Mouse (Mus musculus): ENCODE results near the gene Tbxa2r.
A peak's percentile ranks its signal among the peaks of the same experiment; 100 is the strongest.

Tbxa2r gene

DNA sequence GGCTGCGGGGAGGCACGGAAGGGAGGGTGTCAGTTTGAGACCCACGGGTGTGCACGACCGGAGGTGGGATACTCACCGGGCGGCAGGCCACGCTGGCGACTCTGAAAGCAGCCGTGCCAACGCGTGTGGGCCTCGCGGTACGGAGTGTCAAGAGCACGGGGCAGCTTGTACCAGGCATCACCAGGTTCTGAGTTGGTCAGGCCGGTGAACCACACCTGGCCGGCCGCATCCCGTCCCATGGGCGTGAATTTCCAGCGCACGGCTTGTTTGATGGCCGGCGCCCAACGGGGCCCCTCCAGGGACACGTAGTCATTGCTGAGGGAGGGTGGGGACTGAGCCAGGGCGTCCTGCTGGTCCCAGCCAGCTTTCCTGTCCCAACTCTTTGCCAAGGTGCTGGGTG is 36.1 kb downstream of the Tbxa2r start:
- no peak for DNase-seq (ENCODE audit: low spot score in 2 of 2)

DNA sequence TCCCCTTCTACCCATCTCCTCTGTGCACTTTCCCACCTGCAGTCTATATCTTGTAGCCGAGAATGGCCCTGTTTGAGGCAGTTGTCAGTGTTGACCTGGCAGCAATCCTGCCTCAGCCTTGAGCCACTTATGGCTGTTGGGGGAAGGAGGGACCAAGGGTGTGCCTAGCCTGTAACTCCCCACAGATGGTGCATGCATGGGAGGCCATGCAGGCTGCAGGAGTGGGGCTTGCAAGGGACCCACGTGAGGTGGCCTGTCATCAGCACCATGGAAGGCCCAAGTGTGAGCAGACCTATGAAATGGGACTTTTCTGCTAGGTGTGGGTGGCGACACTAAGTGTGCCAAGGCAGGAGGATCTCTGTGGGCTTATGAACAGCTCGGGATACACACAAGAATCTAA is 36.5 kb downstream of the Tbxa2r start:
- no peak for DNase-seq (ENCODE audit: low spot score in 2 of 2)

DNA sequence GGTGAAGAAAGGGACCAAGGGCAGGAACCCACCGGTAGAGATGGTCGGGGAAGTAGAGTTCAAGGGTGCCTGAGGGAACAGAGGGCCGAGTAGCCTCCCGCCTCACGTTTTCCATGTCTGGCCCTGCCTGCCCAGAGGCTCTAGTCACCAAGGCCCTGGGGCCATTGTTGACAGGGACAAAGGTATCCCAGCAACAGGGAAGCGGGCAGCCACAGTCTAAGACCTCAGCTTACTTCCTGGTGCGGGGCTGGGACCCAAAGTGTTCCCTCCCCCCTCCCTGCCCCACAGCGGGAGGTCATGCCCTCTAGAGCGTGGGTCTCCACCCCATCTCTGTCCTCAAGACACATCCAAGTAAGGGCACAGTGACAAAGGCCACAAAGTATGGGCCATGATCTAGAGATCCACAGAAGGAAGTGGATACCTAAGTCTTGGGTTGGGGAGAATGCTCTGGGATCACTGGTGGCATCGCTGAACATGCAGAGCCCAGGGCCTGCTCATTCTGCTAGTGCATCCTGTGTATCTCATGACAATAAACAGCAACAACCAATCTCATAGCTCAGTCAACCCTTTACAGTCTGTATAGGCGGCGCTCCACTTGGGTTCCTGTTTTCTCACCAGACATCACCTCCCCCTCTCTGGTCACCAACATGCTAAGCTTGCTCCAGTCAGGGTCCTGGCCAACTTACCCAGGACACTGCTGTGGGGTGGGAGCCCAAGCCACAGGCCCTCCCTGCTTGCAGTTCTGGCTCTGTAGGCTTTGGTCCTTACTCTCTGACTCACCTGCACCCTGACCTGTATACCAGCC is 37.3 kb downstream of the Tbxa2r start, which contains the start of gene 4930404N11Rik:
Gene 4930404N11Rik (minus strand): TSS at position 145 of the 805 bp plus-strand sequence.
- no peak for DNase-seq (ENCODE audit: low spot score in 2 of 2)

DNA sequence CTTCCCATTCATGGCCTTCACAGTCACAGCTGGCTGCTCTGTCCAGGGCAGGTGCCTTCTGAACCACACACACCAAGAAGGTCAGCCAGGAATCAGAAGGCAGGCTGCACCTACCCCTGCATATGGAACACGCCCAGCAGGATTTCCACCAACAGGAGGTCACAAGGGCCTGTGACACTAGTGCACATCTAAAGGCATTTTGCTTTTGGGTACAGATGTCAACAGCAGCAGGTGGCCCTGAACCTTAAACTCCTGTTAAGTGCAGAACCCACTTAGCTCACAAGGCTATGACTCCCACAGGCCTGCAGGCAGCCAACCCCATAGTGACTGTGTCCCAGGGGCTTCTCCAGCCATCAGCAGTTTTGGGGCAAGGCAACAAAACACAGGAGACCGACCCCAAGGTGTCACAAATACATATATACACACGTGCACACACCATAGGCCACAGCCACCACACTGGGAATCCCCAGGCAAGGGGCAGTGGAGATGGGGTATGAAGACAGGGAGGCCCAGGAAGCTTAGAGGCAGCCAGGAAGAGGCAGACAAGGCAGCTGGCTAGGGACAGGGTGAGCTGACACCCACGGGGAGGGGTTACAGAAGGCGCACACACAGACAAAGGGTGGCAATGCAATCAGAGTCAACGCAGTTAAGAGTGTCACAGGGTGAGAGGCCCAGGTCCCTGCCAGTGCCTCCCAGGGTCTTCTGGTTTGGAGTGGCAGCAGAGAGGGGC is 38.1 kb downstream of the Tbxa2r start:
- DNase-seq (ENCODE audit: low spot score in 2 of 2) = no peak

DNA sequence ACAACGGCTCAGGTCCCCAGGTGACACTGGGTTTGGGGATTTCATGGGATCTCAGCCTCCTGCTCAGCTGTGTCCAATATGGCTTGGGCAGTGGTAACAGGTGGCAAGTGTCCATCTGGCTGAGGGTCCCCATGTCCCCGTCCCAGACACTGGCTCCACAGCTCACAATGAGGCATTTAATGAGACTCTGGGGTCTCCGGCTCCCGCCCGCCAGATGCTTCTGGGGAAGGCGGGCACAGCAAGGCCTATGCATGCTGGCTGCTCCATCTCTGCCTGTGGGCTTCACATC is 38.6 kb downstream of the Tbxa2r start:
- DNase-seq (ENCODE audit: low spot score in 2 of 2) = no peak

DNA sequence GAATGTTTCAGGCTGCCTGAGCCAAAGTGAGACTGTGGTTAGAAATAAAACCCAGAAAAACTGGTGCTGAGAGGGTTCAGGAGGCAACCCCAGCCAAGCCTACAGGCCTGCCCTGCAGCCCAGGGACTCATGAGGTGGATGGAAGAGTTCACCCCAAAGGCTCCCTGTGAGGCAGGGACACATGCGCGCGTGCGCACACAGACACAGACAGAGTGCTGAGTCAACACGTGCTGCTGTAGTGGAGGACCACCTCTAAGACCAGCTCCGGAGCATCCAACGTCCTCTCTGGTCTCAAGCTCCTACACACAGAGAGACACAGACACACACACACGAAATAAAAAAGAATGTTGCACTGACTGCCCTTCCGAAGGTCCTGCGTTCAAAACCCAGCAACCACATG is 46.8 kb downstream of the Tbxa2r start:
- DNase-seq (ENCODE audit: low spot score in 2 of 2) = no peak

DNA sequence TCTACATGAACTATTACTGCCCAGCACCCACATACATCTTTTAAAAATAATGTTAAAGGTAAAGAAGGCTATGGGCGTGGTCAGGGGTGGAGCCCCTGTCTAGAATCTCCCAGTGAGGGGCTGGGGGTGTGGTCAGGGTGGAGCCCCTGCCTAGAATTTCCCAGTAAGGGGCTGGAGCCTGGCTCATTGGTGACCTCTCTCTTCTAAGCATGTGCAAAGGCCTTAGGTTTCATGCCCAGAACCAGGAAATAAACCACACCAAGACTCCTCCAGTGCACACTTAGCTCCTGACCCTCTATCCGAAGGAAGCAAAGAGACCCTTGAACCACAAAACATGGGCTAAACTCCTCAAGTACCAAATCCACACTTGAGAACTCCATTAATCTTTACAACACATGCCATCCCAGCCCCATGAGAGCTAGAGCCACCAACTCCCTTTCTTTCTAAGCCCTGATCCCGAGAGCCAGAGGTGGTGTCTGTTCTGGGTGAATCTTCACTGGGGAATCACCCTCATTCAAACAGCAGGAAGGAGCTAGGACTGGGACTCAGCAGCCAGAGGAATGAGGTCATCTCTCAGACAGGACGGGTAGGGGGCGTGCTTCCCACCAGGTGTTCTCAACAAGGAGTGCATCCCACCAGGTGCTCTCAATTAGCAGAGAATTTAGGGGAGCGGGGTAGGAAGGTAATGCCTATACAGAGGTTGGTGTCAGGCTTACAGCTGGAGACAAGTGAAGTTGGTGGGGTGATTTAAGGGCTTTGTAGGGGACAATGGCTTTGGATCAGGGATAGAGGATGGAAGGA is 48.2 kb downstream of the Tbxa2r start:
- DNase-seq (ENCODE audit: low spot score in 2 of 2) = no peak

DNA sequence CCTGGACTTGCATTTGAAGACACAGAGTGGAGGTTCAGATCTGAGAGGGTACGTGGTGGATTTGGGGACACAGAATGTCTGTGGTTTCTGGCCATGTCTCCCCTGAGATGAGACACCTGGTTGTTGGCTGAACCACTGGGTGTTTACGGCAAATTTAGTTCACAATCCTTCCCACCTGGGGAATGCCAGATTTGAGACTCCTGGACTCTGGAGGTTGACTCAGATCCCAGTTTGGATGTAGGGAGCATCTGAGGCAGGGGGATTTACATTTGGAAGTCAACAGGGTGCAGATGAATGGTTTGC is 48.8 kb downstream of the Tbxa2r start:
- no peak for DNase-seq (ENCODE audit: low spot score in 2 of 2)

DNA sequence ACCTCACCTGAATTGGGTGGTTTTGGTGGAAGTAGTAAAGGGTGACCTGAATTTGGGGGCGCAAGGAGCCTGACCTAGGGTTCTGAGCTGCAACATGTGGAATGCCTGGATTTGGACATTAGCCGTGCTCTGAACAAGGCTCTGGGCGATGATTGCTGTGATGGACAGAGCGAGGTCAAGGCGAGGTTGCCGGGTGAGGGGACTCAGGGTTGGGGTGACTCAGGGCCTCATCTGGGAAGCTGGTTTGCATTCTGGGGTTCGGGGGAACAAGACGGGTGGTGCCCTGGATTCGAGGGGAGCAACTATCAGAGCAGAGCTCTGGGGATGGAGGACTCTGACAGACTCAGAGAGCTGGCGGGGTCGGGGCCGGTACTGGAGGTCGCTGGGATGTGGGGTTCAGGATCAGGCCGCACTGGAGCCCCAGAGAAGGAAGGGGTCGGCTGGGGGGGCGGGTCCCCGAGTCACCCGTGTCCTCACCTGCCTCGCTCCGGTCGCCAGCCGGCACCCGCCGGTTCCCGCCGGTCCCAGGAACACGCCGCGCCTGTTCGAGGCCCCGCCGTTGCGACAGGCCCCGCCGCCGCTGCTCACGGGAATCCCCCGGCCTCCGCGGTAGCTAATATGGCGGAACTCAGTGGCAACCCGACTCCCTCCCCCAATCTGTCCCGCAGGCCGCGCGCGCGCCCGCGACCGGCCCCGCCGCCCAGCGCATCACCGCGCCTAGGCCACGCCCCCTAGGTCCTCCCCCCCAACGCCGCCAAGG is 49.4 kb downstream of the Tbxa2r start, which contains the start of gene Fzr1:
Gene Fzr1 (minus strand): TSS at position 724 of the 760 bp plus-strand sequence.
- DNase-seq (ENCODE audit: low spot score in 2 of 2) = peak in 1 of 2 experiments; percentile 55

DNA sequence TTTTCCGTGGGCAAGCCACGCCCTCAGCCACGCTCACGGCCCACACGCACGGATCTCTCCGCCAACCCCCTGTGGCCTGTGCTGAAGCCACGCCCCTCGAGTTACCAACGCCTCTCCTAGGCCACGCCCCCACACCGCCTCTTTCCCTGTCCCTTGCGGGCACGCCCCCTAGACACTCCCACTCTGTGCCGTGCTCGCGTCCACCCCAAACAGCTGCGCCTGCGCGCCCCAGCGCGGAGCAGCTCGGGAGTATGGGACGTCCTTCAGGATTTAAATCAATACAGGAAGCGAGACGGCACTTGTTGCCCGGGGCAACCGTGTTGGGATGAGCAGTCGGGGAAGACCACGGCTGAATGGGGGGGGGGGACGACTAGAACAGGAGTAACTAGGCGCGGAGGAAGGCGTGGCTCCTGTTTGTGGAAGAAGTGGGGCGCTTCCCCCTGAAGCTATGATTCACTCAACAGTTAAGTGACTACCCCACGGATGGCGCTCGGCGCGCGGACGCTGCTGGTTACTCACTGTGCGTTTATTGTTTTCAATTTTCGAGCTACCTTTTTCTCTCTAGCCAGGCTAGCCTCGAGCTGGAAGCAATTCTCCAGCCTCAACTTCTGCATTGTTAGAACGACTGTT is 50.1 kb downstream of the Tbxa2r start:
- peak; percentile 100 for DNase-seq (ENCODE audit: low spot score in 2 of 2)

DNA sequence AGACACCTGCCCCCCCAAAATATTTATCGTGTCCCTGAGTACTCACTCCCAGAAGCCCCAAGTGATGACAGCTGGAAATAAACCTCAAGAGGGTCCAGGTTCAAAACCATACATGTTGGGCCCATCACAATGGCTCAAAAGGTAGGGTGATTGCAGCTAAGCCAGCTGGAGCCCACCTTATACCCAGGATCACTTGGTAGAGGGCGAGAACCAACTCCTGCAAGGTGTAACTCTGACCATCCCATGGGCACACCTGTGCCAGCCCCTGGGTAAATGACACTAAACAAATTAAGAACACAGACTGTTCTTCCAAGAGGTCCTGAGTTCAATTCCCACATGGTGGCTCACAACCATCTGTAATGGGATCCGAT is 50.6 kb downstream of the Tbxa2r start:
- DNase-seq (ENCODE audit: low spot score in 2 of 2) = no peak

DNA sequence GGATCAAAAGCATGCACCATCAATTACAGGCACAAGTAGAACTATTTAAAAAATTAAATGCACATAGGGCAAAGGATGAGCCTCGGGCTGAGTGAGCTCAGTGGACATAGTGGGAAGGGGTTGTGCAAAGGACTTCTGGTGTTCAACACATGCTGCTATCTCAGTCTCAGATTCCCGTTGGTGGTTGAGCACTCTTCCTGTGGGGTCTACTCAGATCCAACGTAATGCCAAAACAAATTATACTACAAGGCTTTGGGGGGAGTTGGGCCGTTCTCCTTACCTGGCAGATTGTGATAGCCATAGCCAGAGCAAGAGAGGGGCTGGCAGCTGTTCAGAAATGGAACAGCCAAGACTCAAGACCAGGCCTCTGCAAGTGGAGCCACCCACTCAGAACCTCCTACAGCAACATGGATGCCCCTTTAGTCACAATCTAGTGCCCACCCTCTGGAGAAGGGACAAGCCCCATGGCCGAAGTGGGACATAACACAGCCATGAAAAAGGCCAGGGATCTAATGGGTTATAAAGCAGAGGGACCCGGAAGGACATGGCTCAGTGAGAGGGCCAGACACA is 51.4 kb downstream of the Tbxa2r start:
- DNase-seq (ENCODE audit: low spot score in 2 of 2) = no peak

DNA sequence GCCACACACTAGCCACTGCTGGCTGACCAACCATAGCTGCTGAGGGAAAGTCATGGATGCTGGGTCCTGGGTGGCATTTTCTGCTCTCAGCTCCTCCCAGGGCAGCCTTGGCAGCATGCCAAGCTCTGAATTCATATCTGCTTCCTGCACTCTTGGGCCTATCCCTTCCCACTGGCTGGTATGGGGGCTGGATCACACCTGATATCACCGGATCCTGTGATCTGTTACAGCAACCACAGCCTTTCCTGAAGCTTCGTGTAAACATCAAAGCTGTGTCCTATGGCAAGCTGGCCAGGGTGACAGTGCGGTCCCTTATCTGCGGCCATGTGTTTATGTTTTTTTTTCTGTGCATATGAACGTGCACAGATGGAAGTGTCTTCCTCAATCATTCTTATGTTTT is 53.5 kb downstream of the Tbxa2r start:
- DNase-seq (ENCODE audit: low spot score in 2 of 2) = no peak

DNA sequence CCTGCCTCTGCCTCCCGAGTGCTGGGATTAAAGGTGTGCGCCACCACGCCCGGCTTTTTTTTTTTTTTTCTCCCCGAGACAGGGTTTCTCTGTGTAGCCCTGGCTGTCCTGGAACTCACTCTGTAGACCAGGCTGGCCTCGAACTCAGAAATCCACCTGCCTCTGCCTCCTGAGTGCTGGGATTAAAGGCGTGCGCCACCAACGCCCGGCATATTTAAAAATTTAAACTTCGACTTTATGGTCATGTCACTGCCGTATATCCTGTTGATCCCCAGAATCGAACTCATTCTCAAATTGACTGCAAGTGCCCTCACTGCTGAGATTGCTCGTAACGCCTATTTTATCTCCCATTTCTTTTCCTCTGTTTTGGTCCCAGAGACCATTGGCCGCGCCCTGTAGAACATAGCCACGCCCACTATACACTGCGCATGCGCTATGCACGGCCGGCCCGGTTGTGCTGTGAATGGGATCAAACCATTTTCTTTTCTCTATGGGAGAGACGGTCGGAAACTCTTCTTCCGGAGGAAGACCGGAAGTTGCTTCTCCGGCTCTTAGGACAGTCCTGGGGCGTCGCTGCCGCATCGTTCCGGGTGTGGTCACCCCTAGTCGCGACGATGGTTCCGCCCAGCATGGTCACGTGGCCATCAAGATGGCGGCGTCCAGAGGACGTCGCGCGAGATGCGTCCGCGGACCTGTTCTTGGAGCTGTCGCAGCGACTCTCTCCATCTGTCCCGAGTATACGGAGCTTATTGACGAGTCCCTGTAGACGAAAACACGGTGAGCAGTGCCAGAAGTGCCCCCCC is 55.5 kb downstream of the Tbxa2r start, which contains the start of the genes Dohh and Gm48551:
Gene Dohh (plus strand): TSS at position 627 of the 803 bp plus-strand sequence.
Gene Gm48551 (plus strand): TSS at position 665 of the 803 bp plus-strand sequence.
- DNase-seq (ENCODE audit: low spot score in 2 of 2) = peak; percentile 97 to 100

DNA sequence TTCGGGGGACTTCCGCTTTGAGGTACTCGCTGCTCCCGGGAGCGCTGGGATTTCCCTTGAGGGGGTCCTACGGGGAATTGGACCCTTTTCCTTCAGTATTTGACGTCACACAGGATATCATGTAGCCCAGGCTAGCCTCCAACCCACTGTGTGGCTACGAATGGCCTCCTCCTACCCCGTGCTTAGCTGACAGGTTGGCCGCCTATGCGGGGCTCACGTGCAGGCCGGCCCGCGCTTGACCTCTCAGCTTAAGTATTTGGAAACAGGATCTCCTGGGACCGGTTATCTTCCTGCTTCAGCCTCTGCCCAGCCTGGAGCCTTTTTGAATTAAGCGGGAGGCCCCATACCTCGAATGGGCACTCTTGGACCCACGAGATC is 56.1 kb downstream of the Tbxa2r start:
- no peak for DNase-seq (ENCODE audit: low spot score in 2 of 2)
